Mouse (Mus musculus) ES-Bruce4 (cell line): ENCODE results near the gene Gys2. TPM values are rescaled to one million over a fixed set of nuclear protein-coding genes. Genes with fewer than 3 reads are reported as not detected.

Experiments used
- H3K27ac ChIP-seq: 2 replicates; pipeline ENCODE4 v1.5.1; 2012; ENCODE audit warnings: low read length, inconsistent platforms; ENCODE audit not compliant: insufficient read depth
- H3K27me3 ChIP-seq: 2 replicates; pipeline ENCODE4 v1.6.1; 2012; ENCODE audit warnings: mild to moderate bottlenecking, low read length, inconsistent platforms; ENCODE audit not compliant: control insufficient read depth, poor library complexity, insufficient read depth, severe bottlenecking
- H3K36me3 ChIP-seq: 2 replicates; pipeline ENCODE4 v1.6.1; 2012; ENCODE audit warnings: inconsistent platforms, mild to moderate bottlenecking, low read length, moderate library complexity; ENCODE audit not compliant: control insufficient read depth, poor library complexity, insufficient read depth, severe bottlenecking
- H3K4me1 ChIP-seq: one replicate; pipeline ENCODE4 v1.8.1; 2011; ENCODE audit warnings: low read length; ENCODE audit not compliant: control insufficient read depth, insufficient read depth
- H3K4me3 ChIP-seq: 2 replicates; pipeline ENCODE4 v1.5.1; 2011; ENCODE audit warnings: low read depth, mild to moderate bottlenecking, low read length
- H3K9ac ChIP-seq: 2 replicates; pipeline ENCODE4 v1.6.1; 2012; ENCODE audit warnings: low read depth, mild to moderate bottlenecking, inconsistent platforms; ENCODE audit not compliant: poor library complexity, severe bottlenecking
- H3K9me3 ChIP-seq: replicated peaks from 2 replicates; pipeline ENCODE4 v1.6.1; 2012; ENCODE audit warnings: mild to moderate bottlenecking, low read length, inconsistent platforms; ENCODE audit not compliant: control insufficient read depth, poor library complexity, insufficient read depth, severe bottlenecking
- CTCF ChIP-seq: IDR thresholded peaks from one replicate; pipeline ENCODE4 v1.8.1; 2011; ENCODE audit warnings: low read depth, low read length
- EP300 ChIP-seq: IDR thresholded peaks from 2 replicates; pipeline ENCODE4 v1.6.1; 2011; ENCODE audit warnings: low read depth, low read length; ENCODE audit not compliant: insufficient read depth
- POLR2A ChIP-seq: IDR thresholded peaks from one replicate; pipeline ENCODE4 v1.8.1; 2011; ENCODE audit warnings: low read length; ENCODE audit not compliant: insufficient read depth
- polyA plus RNA-seq: library from polyadenylated mRNA; stranded (reverse); fragments of >200 nt; gene quantifications from 2 replicates; pipeline ENCODE4 v1.2.4, GENCODE M21; 2011; ENCODE audit warnings: low read depth; ENCODE audit not compliant: missing spikeins, insufficient read depth, insufficient read length

The Gys2 gene
- polyA plus RNA-seq, 1 experiment = not detected

DNA sequence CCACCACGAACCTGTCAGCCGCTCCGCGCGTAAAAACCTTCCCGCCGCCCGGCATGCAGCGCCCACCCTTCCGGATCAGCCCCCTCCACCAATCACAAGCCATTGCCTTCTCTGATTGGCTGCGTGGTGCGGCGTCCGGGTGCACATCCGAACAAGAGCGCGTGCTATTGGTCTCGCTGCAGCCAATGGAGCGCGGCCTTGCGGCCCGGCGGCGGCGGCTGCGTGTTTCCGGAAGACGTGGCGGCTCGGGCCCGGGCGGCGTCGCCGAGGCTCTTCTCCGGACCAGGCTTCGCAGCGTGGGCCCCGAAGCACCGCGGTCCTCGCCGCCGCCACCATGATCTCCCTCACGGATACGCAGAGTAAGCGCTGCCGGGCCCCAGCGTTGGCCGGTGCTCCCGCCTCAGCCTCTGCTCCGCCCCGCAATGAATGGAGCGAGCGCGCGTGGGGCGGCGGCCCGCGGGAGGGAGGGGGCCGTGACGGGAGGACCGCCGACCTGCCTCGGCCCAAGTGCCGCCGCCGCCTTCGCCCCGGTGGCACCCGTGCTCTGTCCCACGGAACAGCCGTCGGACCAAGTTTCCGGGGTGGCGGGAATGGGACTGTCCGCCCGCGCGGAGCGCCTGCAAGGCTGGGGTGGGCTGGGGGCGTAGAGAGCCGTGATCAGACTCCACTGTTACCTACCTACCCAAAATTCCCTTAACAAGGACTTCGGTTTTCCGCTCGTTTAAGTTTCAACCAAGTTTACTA is 85.7 kb downstream of the Gys2 start, which contains the start of the genes Recql and Golt1b:
Gene Recql (minus strand): TSS at position 77 of the 744 bp plus-strand sequence.
Gene Golt1b (plus strand): TSS at position 211 of the 744 bp plus-strand sequence.
- no peaks in the 10 kb centered on the region for H3K9me3 ChIP-seq
- no peak within 1 kb of the TSS for H3K27ac ChIP-seq
- peak within 1 kb of the TSS; percentile 93 for H3K4me3 ChIP-seq
- no peaks in the 10 kb centered on the region; the same call in 1 of the 2 replicates for H3K36me3 ChIP-seq
- no peak for TF ChIP-seq EP300
- no peak for TF ChIP-seq POLR2A
- TF ChIP-seq CTCF = no peak
- H3K9ac ChIP-seq = peak within 1 kb of the TSS; percentile 91
- H3K4me1 ChIP-seq = no peaks in the 10 kb centered on the region
- no peaks in the 10 kb centered on the region for H3K27me3 ChIP-seq

DNA sequence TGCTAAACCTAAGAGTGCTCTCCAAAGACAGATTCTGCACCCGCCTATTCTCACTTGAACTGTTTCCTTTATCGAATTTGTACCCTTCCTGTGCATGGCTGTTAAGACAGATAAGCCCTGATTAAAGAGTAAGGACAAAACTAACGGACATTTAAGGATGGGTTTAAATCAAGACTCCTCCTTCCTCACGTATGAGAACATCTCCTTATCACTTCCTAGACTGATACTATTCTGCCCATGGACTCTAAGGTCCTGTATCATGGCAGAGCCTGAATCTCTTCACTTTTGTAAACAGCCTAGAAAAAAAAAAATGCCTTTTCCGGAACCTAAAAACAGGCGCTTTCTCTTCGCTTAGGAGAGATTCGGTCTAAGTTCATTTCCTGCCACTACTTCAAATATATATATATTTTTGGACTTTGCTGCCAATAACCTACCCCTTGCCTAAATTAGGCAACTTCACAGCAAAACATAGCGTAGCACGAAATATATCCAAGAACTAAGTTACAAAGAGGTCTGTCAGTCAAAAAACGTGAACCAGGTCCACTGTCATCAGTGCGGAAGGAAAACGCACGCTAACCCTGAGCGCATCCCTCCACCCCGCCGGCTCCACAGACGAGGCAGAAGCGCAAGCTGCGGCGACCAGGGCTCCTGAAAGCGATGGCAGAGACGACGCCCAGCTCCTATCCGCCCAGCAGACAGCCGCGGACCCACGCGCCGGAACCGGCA is 86.5 kb downstream of the Gys2 start:
- Histone ChIP-seq H3K4me1 (no peaks in the 10 kb centered on the region), H3K9me3 (no peaks in the 10 kb centered on the region), H3K36me3 (no peaks in the 10 kb centered on the region), H3K27me3 (no peaks in the 10 kb centered on the region), H3K27ac (no peak overlapping the region), H3K4me3 (peak overlapping the region; percentile 93), H3K9ac (peak overlapping the region; percentile 91)
- no peak for TF ChIP-seq CTCF

DNA sequence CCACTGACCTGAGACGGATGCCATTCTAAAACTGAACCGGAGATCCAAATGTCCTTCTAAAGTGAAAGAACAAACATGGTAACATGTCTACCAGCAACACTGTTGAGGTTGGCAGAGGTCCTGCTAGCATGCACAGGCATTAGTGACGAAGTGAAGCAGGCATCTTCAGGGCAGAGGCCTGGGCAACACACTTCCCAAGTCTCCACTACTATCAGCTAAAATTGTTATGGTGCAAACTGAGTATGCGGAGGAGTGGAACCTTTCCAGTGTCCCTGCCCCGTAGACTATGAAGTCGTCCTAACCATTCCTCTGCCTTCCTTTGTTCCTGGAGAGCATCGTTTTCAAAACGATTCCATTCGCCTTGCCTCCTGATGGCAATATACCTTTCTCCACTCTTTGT is 88.4 kb downstream of the Gys2 start:
- H3K27ac ChIP-seq = no peak overlapping the region
- no peak overlapping the region for H3K4me3 ChIP-seq
- no peaks in the 10 kb centered on the region for H3K27me3 ChIP-seq
- H3K36me3 ChIP-seq = no peaks in the 10 kb centered on the region
- no peaks in the 10 kb centered on the region for H3K4me1 ChIP-seq
- no peak for TF ChIP-seq CTCF
- no peak for TF ChIP-seq POLR2A
- no peak for TF ChIP-seq EP300
- H3K9ac ChIP-seq = no peak overlapping the region
- H3K9me3 ChIP-seq = no peaks in the 10 kb centered on the region

GRCm38 (mm10) chr6:142381615-142382014 is 91.3 kb downstream of the Gys2 start:
- H3K36me3 ChIP-seq = no peaks in the 10 kb centered on the region
- H3K27ac ChIP-seq = no peak overlapping the region
- no peak overlapping the region for H3K4me3 ChIP-seq
- no peaks in the 10 kb centered on the region for H3K9me3 ChIP-seq
- no peaks in the 10 kb centered on the region for H3K27me3 ChIP-seq
- H3K9ac ChIP-seq = no peak overlapping the region
- TF ChIP-seq EP300 (no peak), CTCF (no peak), POLR2A (no peak)
- no peaks in the 10 kb centered on the region for H3K4me1 ChIP-seq

DNA sequence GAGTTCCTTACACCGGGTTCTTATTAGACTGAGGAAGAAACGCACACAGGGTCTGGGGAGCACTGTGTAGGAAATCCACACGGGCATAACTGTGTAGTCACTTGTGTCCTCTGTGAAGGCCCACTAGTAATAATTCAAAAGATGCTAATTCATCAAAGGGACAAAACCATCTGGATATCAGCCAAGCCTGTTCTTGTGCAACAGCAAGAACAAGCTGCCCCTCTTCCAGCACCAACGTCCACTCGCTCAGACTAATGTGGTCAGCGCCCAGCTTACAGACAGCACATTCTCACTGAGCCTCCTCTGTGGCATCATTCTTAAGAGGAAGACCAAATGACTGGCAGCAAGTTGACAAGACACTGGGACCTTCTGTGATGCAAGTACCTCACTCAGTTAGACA is 92.9 kb downstream of the Gys2 start:
- TF ChIP-seq POLR2A (no peak), CTCF (no peak), EP300 (no peak)
- 0 out of 2 replicates have a peak, but pooled peaks cover 3% of the 10 kb centered on the region for H3K36me3 ChIP-seq

More for the DNA sequence above, 92.9 kb downstream of the Gys2 start:
- no peaks in the 10 kb centered on the region for H3K4me1 ChIP-seq
- no peak overlapping the region for H3K9ac ChIP-seq
- H3K27ac ChIP-seq = no peak overlapping the region
- no peak overlapping the region for H3K4me3 ChIP-seq
- no peaks in the 10 kb centered on the region for H3K27me3 ChIP-seq
- no peaks in the 10 kb centered on the region for H3K9me3 ChIP-seq
